Mouse (Mus musculus) heart, embryonic 16.5 days (tissue): Measurements from ENCODE around the gene Tpd52l2. TPM values are rescaled to one million over a fixed set of nuclear protein-coding genes. Genes with fewer than 3 reads are reported as not detected.
"Not testable (repeated sequence)": the region's sequence is repeated elsewhere in the genome, so short reads cannot be mapped to it uniquely, and the experiment has no call there.

Experiments
- ATAC-seq: fragments of 200-750 bp; cut with Nextera tagmentation; replicated peaks from 2 replicates; pipeline ENCODE4 v1.8.0; 2017; ENCODE audit warnings: moderate number of reproducible peaks; ENCODE audit not compliant: insufficient read depth, low FRiP score; ENCODE audit errors: extremely low read depth
- H3K27ac ChIP-seq: fragments of 300-500 bp; sonication (generic); 2 replicates; pipeline ENCODE4 v1.5.1; 2014; ENCODE audit warnings: mild to moderate bottlenecking, low read length, control low read depth, moderate library complexity
- H3K27me3 ChIP-seq: fragments of 300-500 bp; sonication (generic); 2 replicates; pipeline ENCODE4 v1.6.1; 2014; ENCODE audit warnings: low read length, mixed read lengths; ENCODE audit not compliant: control insufficient read depth, insufficient read depth
- H3K36me3 ChIP-seq: fragments of 300-500 bp; sonication (generic); 2 replicates; pipeline ENCODE4 v1.6.1; 2014; ENCODE audit not compliant: control insufficient read depth, insufficient read depth
- H3K4me1 ChIP-seq: fragments of 300-500 bp; sonication (generic); 2 replicates; pipeline ENCODE4 v1.6.1; 2014; ENCODE audit warnings: low read length, mixed read lengths; ENCODE audit not compliant: control insufficient read depth, insufficient read depth
- H3K4me2 ChIP-seq: fragments of 300-500 bp; sonication (generic); 2 replicates; pipeline ENCODE4 v1.6.1; 2014; ENCODE audit warnings: low read depth, mild to moderate bottlenecking, control low read depth, low read length
- H3K4me3 ChIP-seq: fragments of 300-500 bp; sonication (generic); 2 replicates; pipeline ENCODE4 v1.5.1; 2014; ENCODE audit warnings: mild to moderate bottlenecking, control low read depth, low read length
- H3K9ac ChIP-seq: fragments of 300-500 bp; sonication (generic); 2 replicates; pipeline ENCODE4 v1.6.1; 2014; ENCODE audit warnings: low read length, control low read depth
- H3K9me3 ChIP-seq: fragments of 300-500 bp; sonication (generic); replicated peaks from 2 replicates; pipeline ENCODE4 v1.6.1; 2016; ENCODE audit warnings: low read length; ENCODE audit not compliant: control insufficient read depth
- WGBS: fragments of 180-500 bp; shearing (Covaris S2); extraction: QIAGEN DNeasy Blood & Tissue Kit; methylation state at CpG from one replicate; pipeline ENCODE4 v1.1.7; 2014; 5-methylcytosine and 5-hydroxymethylcytosine counted together
- polyA plus RNA-seq: library from polyadenylated mRNA; unstranded; fragments of >200 nt; fragmentation: Nextera tagmentation; extraction: Ambion mirVana; gene quantifications from 2 replicates; pipeline ENCODE4 v1.2.1, GENCODE M21; 2015

The Tpd52l2 gene
- polyA plus RNA-seq, 1 experiment from 2014 or later: 125 TPM

- peaks cover 15% of the 10 kb centered on the region for H3K4me1 ChIP-seq
- WGBS: 63% methylated on average over 26 of the region's 26 CpGs
These were observed 2.5 kb upstream of the Tpd52l2 start for GRCm38 (mm10) chr2:181494266-181494945.

GRCm38 (mm10) chr2:181495845-181496244, 1.1 kb upstream of the Tpd52l2 start:
- H3K9me3 ChIP-seq, ATAC-seq, H3K27me3 ChIP-seq, H3K36me3 ChIP-seq, H3K9ac ChIP-seq, H3K4me3 ChIP-seq, H3K27ac ChIP-seq: not testable (repeated sequence)
- H3K4me1 ChIP-seq: peaks cover 15% of the 10 kb centered on the region
- peak overlapping the region; percentile 78; the same call in 1 of the 2 replicates for H3K4me2 ChIP-seq
- WGBS: 60% methylated on average over 8 of the region's 8 CpGs

More at GRCm38 (mm10) chr2:181494266-181494945, 2.5 kb upstream of the Tpd52l2 start:
- no peak overlapping the region for H3K9ac ChIP-seq
- H3K27me3 ChIP-seq: no peaks in the 10 kb centered on the region
- H3K4me2 ChIP-seq: no peak overlapping the region
- H3K9me3 ChIP-seq: no peaks in the 10 kb centered on the region
- no peaks in the 10 kb centered on the region for H3K36me3 ChIP-seq
- no peak for ATAC-seq
- H3K27ac ChIP-seq: no peak overlapping the region
- H3K4me3 ChIP-seq: no peak overlapping the region

- Histone ChIP-seq H3K27me3 (no peaks in the 10 kb centered on the region), H3K36me3 (peaks cover 10% of the 10 kb centered on the region), H3K9me3 (no peaks in the 10 kb centered on the region), H3K4me3 (peak overlapping the region; percentile 94), H3K27ac (peak overlapping the region; percentile 91), H3K4me2 (peak overlapping the region; percentile 78), H3K9ac (peak overlapping the region; percentile 79), H3K4me1 (peaks cover 15% of the 10 kb centered on the region)
- 14% methylated on average over 8 of the region's 8 CpGs for WGBS
- peak; percentile 61 for ATAC-seq
These were observed 661 bp upstream of the Tpd52l2 start for GRCm38 (mm10) chr2:181496281-181496680.

GRCm38 (mm10) chr2:181497548-181497875, 570 bp downstream of the Tpd52l2 start:
- Histone ChIP-seq H3K9me3 (no peaks in the 10 kb centered on the region), H3K9ac (peak overlapping the region; percentile 95), H3K36me3 (peaks cover 22% of the 10 kb centered on the region), H3K4me2 (peak overlapping the region; percentile 97), H3K27me3 (no peaks in the 10 kb centered on the region), H3K27ac (peak overlapping the region; percentile 95), H3K4me1 (peaks cover 15% of the 10 kb centered on the region), H3K4me3 (peak overlapping the region; percentile 94)
- WGBS: under 1% methylated on average over 12 of the region's 12 CpGs
- peak; percentile 30 for ATAC-seq

GRCm38 (mm10) chr2:181498644-181499043, 1.7 kb downstream of the Tpd52l2 start:
- peaks cover 15% of the 10 kb centered on the region for H3K4me1 ChIP-seq
- H3K27ac ChIP-seq: no peak overlapping the region
- no peaks in the 10 kb centered on the region for H3K27me3 ChIP-seq
- no peak overlapping the region for H3K4me2 ChIP-seq
- H3K36me3 ChIP-seq: peaks cover 29% of the 10 kb centered on the region
- no peak overlapping the region for H3K4me3 ChIP-seq
- H3K9me3 ChIP-seq: no peaks in the 10 kb centered on the region
- H3K9ac ChIP-seq: no peak overlapping the region
- ATAC-seq: no peak
- WGBS: 68% methylated on average over 4 of the region's 4 CpGs

GRCm38 (mm10) chr2:181509191-181509590, 12.2 kb downstream of the Tpd52l2 start:
- no peak overlapping the region for H3K4me3 ChIP-seq

GRCm38 (mm10) chr2:181511231-181511630, 14.3 kb downstream of the Tpd52l2 start:
- H3K4me1 ChIP-seq: no peaks in the 10 kb centered on the region
- H3K9ac ChIP-seq: no peak overlapping the region
- no peak overlapping the region for H3K27ac ChIP-seq
- H3K4me3 ChIP-seq: no peak overlapping the region
- H3K9me3 ChIP-seq: no peaks in the 10 kb centered on the region
- no peak for ATAC-seq
- H3K36me3 ChIP-seq: peaks cover 63% of the 10 kb centered on the region
- H3K4me2 ChIP-seq: no peak overlapping the region
- H3K27me3 ChIP-seq: no peaks in the 10 kb centered on the region
- 95% methylated on average over 8 of the region's 8 CpGs for WGBS

More at GRCm38 (mm10) chr2:181509191-181509590, 12.2 kb downstream of the Tpd52l2 start:
- WGBS: 90% methylated on average over 2 of the region's 2 CpGs
- Histone ChIP-seq H3K9me3 (no peaks in the 10 kb centered on the region), H3K9ac (no peak overlapping the region), H3K36me3 (peaks cover 53% of the 10 kb centered on the region), H3K4me1 (peaks cover 2% of the 10 kb centered on the region; the same call in 1 of the 2 replicates), H3K27ac (no peak overlapping the region), H3K4me2 (no peak overlapping the region), H3K27me3 (no peaks in the 10 kb centered on the region)
- ATAC-seq: no peak

GRCm38 (mm10) chr2:181519201-181519600, 22.3 kb downstream of the Tpd52l2 start:
- 72% methylated on average over 3 of the region's 3 CpGs for WGBS
- H3K27me3 ChIP-seq: no peaks in the 10 kb centered on the region
- peak overlapping the region; percentile 98 for H3K9ac ChIP-seq
- ATAC-seq: no peak
- H3K36me3 ChIP-seq: peaks cover 22% of the 10 kb centered on the region
- no peaks in the 10 kb centered on the region for H3K9me3 ChIP-seq
- H3K4me2 ChIP-seq: peak overlapping the region; percentile 81
- peaks cover 27% of the 10 kb centered on the region for H3K4me1 ChIP-seq
- H3K4me3 ChIP-seq: peak overlapping the region; percentile 97
- H3K27ac ChIP-seq: peak overlapping the region; percentile 99

GRCm38 (mm10) chr2:181520118-181520935, 23.4 kb downstream of the Tpd52l2 start, which contains the start of gene Dnajc5:
Dnajc5 (plus strand) TSS chr2:181520485.
- peak within 1 kb of the TSS; percentile 97 for H3K4me3 ChIP-seq
- H3K4me1 ChIP-seq: peaks cover 27% of the 10 kb centered on the region
- no peaks in the 10 kb centered on the region for H3K27me3 ChIP-seq
- peak within 1 kb of the TSS; percentile 98 for H3K9ac ChIP-seq
- no peaks in the 10 kb centered on the region for H3K9me3 ChIP-seq
- ATAC-seq: peak; percentile 98
- WGBS: under 1% methylated on average over 74 of the region's 74 CpGs
- peaks cover 19% of the 10 kb centered on the region for H3K36me3 ChIP-seq
- peak within 1 kb of the TSS; percentile 81 for H3K4me2 ChIP-seq
- peak within 1 kb of the TSS; percentile 99 for H3K27ac ChIP-seq
